Mouse (Mus musculus) right cerebral cortex, adult 2 months (tissue): ENCODE measurements at regions not wholly inside any gene's neighbourhood (a gene's known extent, or its start where the extent isn't known, plus 50 kb on each side); places are given as distances from the start of the nearest gene placed in this dataset.
A peak's percentile ranks its signal among the peaks of the same experiment; 100 is the strongest.
"Not testable (repeated sequence)": the region's sequence is repeated elsewhere in the genome, so short reads cannot be mapped to it uniquely, and the experiment has no call there.

Experiments
- DNase-seq, 2 experiments: peaks; one replicate each; pipeline ENCODE4 v3.0.0; 2021 to 2022; ENCODE audit warnings: low spot score in 2 of 2

DNA sequence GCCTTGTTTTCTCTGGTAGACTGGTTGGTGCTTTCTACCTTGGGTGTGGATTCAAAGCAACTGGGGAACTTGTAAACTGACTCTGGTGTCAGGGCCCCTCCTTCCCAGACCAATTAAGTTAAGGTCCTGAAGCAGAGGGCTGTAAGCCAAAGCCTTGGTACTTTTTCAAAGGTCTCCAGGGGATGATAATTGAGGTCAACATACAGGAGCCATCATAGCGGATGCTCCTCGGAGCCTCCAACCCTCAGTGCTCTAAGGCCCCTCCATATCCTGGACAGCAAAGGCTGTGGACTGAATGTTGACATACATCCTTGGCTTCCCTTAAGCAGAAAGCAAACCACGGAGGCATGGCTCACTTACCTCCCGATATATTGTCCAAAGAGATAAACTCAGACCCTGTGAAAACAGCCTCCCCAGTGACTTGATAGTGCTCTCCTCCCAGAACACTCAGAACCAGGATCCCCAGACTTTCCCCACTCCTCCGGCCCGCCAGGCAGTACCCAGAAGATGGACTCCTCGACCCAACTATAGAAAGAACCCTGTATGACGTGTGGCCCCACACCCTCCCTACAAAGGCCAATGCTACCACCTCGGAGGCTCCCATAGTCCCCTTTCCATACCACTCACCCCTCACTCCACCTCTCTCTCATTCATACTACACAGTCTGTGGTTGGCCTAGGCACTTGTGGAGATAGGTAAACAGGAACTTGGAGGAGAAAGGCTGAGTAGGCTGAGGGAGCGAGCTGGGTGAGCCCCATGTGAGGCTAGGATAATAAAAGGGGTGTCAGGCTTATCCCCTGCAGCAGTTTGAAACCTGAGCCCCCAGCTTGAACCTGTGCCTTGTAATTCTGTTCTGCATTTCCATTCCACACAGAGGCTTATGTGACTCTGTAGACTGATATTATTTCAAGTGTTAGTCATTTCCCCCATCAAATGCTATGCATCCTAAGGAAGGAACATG is 118.8 kb upstream of the Arid1b start:
- DNase-seq: no peak

DNA sequence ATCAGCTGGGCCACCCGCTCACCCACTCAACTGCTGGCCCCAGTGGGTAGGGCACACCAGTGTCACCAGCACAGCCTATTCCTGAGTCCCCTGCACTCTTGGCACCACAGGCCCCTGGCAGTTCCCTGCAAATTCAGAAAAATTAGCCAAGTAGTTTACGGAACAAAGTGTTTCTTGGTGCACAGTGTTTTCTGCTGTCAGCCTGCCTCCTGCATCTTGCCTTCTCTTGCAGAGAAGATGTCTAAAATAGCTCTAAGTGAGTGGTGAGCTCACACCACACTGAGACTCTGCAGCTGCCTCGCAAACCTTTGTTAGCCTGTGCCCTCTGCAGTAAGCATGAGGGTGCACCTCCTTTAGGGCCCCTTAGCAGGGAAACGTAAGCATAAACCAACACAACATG is 117.7 kb upstream of the Arid1b start:
- peak in 1 of 2 experiments; percentile 19 for DNase-seq

DNA sequence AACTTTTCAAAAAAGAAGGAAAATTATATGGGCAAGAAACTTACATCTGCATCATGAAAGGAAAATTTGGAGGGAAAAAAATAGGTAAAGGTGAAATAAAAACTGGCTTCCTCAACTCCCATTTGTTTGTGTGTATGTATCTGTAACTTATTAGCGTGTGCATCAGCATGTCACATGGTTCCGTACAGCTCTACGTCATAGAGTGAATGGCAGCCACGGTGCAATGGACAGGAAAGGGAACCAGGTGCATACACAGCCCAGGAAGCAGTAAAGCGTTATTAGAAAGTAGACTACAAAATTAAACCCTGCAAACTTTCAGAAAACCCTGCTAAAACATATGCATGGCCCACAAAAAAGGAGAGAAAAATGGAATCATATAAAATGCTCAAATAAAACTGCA is 112.7 kb upstream of the Arid1b start:
- no peak for DNase-seq

DNA sequence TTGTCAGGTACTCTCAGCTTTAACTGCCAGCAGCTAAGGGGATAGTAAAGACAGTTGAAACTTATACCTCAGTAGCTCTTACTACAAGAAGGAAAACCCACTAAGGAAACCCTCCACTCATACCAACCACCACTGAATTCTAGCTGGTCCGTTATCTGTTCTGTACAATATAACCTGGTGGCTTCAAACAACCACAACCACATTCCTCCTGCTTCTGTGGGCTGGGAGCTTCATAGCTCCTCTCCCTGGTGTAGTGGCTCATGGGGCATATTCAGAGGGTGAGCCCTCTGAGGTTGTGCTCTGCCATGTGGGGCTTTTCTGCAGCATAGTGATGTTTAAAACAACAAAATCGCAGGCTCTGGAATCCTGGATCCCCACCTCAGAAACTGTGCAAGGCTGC is 110.0 kb upstream of the Arid1b start:
- no peak for DNase-seq

DNA sequence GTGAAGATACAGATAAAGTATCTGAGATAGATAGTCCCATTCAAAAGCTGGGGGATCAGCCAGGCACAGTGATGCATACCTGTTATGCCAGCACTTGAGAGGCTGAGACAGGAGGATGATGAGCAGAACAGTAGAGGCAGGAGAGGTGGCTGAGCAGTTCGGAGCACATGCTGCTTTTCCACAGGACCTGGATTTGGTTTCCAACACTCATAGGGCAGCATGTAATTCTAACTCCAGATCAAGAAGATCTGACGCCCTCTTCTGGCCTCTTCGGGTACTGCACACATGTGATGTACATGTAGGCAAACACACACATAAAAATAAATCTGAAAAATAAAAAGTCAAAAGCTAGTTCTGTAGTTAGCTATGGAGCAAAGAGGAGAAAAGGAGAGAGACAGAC is 109.4 kb upstream of the Arid1b start:
- DNase-seq: no peak

DNA sequence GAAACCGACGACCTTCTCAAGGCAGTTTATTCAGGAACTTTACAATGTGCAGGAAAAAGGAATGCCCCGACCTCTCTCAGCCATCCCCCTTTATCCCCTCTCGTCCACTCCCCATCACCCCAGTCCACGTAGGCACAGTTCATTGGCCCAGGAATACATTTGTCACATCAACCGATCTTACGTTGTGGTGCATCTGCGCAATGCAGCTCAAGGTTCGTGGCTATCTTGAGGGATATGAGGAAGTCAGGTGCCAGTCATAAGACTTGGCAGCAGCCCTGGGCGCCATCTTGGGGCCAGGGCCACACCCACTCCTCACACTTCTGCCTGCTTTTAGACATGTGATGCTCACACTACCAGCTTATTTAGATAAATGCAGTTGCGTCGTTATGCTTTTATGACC is 106.8 kb upstream of the Arid1b start:
- DNase-seq: not testable (repeated sequence)

DNA sequence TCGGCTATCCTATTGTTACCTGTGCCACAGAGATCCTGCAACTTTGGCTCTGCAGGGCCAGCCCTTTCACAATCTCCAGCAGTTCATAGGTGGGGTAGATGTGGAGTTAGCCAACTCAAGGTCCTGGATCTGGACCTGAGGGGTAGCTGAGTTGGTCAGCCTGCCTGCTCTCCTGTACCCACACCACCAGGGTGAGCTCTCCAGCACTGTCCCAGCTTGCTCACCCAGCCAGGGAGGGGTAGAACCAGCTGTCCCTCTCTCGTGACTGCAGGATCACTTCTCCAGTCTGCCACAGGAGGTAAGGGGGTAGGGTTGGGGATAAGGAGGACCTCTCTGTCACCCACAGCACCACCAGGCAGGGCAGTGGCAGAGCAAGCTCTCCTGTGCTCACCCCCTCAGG is 104.6 kb upstream of the Arid1b start:
- DNase-seq: no peak

DNA sequence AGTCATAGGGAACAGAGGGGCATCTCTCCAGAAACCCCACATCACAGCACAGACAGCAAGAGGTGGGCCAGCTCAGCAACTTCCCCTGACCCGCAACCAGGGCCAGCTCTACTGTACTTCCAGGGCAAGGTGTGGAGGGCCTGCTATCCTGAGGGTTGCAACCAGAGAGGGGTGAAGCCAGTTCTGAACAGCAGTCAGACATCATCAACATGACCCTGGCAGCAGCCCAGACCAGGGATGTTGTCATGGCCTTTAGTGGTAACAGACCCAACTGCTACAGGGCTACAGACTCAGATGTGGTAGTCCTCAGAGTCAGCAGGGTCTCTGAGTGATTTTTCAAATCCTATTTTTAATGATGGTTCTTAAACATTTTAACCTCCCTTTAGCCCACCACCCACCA is 104.0 kb upstream of the Arid1b start:
- no peak for DNase-seq

DNA sequence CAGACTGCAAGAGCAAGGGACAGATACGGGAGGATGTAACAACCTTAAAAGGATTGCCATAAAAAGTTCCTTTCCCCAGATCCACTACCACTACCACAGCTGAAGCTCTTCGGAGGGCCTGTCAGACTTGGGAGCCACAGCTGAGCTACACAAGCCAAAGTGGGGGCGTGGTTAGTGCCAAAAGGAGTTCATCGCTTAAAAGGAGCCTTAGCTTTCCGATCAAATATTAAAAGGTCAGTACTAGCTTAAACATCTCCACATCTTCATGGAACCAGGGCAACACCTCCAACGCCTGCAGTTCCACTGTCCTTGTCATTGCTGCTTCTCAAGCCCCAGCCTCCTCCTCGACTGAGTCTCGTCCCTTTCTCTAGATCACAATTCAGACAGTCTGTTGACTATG is 102.6 kb upstream of the Arid1b start:
- DNase-seq: no peak

DNA sequence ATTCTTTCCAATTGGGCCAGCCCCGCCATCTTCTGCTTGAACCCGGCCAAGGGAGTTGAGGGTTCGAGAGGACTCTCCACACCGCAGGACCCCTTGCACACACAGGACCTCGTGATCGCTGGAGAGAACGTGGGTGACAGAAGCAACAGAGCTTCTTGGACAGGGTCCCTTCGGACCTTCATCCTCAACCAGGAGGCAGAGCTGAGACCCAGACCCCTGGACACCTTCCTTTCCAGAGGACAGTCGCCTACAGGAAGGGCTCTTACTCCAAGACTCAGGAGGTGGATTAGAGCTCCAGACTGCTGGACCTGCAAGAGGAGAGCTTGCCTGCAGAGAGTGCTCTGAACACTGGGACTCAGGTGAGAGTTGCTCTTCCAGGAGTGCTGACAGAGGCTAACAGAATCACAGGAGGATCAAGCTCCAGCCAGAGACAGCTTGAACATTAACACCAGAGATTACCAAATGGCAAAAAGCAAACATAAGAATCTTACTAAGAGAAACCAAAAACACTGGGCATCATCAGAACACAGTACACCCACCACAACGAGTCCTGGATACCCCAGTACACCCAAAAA is 99.3 kb upstream of the Arid1b start:
- DNase-seq: not testable (repeated sequence)

DNA sequence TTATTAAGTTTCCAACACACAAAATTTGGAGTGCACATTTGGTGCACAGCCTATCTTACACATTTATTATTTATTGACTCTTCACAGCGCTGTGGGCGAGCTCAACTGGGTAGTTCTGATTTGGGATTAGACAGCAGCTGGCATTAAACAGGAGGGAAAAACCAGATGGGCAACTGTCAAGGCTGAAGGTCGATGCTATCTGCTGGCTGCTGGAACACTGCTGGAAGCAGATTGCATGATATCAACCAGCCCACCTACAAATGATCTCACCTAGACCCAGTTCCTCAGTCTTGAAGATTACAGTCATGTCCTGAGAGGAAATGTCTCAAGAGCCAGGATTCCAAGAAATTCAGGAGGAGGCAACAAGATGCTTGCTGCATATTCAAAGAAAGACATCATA is 91.0 kb upstream of the Arid1b start:
- DNase-seq: no peak

DNA sequence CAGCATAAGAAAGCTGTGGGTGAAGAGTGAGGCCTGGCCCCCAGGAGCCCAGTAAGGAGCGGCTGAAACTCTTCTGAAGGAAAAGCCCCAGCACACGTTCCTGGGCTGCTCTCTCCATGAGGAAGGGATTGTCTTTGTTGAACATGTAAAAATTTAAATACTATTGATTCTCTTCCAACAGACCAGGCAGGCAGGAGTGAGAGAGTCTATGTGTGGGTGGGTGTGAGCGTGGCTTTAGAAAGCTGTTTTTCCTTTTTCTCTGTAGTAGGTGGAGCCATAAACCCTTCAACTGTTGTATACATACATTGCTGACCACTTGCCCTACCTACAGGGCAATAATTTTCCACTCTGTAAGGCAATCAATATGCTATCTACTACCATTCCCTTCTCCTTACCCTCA is 87.6 kb upstream of the Arid1b start:
- peak; percentile 39 to 48 for DNase-seq

DNA sequence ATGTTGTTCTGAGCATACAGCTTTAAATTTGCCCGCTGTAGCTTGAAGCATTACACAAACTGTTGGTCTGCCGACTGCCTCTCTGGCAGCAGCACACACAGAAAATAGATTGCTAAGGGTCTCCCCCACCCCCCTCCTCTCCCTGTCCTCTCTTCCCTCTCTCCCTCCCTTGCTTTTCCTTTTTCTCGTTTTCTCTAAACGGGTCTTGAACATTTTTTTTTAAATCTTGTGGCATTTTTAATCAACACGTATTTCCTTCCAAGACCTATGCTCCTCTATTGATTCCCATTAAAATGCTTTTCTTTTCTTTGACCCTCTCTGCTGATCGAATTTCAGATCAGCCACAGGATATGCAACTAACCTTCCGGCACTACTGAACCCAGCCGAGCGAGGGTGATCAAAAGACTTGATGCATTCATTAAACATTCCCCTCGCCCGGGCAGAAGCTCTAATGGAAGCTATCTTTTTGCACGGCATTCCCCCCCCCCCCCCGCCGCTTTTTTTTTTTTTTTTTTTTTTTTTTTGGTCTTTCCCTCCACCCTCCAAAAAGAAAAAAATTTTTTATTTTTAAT is 86.9 kb upstream of the Arid1b start:
- DNase-seq: peak in 1 of 2 experiments; percentile 33

DNA sequence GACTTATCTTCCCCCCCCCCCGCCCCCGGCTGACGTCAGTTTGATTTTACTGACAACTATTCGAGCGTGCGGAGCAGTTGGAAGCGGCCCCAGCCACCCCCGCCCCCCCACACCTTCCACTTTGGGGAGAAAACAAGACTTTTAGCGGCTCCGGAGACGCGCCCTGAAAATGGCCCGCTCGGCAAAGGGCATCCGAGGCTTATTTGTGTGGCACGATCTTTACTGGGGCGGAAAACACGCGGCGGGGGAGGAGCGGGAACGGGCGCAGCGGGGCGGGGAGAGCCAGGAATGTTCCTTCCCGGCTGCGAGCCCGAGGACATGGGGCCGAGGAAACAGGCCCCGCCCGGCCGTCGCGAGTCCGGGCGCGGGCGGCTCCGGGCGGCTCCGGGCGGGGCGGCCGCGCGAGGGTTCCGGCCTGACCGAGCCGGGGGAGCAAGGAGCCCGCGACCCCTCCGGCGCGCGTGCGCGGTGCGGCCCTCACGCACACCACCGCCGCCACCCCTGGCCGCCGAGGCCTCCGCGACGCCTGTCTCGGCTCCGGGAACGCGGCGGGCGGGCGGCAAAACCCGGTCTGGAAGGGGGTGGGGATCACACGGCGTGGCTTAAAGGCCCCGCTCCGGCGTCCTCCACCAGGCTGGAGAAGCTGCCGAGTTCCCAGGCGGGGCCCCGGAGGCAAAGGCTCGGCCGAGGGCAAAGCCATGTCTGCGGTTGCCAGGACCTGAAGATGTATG is 86.1 kb upstream of the Arid1b start:
- peak; percentile 85 to 86 for DNase-seq

DNA sequence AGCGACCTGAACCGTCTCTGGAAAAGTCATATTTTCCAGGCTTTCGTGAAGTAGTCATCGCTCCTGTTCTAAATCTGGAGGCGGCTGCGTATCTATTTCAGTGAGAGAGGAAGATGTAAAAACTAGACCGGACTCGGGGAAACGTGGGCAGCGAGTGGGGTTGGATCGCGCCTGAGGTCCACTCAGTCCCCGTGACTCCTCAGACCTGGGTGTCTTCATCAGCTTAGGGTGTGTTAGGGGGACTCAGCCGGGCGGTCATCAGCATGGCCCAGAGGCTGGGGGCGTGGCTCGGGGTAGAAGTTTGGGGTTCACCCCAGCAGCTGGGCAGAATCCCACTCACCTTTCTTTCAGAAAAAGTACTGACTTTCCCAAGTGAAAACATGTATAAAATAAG is 85.6 kb upstream of the Arid1b start:
- DNase-seq: no peak

DNA sequence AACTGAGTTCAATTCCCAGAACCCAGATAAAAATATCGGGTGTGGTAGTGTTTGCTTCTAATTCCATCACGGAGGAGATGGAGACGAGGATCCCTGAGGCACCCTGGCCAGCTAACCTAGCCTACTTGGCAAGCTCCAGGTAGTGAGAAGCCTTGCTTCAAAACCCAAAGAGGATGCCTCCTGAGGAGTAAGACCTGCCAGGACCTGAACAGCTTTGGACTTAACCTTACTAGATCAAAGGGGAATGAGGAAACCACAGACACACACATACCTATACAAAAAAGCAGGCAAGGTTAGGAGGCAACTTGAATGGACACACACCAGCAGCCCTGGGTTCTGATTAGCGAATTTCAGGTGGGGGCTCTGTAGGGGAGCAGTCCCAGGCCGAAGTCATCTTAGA is 84.0 kb upstream of the Arid1b start:
- no peak for DNase-seq

DNA sequence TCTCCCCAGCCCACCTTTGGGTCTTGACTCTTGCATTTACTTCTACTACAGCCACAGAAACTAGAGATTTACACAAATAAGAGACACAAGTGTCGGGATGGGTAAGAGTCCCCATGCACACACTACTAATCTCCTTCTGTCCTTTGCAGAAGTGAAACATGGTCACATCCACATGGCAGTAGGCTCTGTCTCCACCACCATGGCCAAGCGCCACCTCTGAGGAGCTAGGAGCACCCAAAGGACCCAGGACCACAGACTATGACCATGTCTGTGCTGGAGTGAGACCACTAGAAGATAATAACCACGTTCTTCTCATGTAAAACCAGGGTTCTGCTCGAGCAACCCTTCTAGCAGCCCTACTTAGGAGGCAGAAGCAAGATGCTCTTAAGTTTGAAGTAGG is 81.1 kb upstream of the Arid1b start:
- no peak for DNase-seq

DNA sequence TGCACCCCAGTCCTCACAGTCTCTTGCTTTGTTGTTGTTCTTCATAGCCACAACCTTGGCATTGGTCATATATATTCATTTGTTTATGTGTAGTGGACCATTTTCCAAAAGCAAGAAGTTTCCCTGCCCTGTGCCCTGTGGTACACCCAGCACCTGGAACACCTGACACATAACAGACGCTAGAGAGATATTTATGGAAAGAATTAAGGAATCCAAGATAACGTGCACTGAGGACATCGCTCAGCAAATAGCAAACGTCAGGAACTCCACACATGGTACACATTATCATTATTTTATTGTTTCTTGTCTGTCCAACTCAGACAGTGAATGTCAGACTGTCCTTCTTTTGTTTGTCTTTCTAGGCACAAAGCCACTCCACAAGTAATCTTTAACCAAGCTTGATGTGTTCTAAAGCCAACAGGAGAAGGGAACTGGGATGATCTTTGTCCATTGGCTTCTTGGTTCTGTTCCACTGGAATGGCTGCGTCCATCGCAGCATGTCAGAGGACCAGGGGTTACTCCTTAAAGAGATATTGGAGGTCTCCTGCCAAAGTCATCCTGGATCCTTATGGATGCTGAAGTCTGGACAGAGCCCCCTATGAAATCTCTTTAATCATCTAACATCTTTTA is 74.2 kb upstream of the Arid1b start:
- no peak for DNase-seq

DNA sequence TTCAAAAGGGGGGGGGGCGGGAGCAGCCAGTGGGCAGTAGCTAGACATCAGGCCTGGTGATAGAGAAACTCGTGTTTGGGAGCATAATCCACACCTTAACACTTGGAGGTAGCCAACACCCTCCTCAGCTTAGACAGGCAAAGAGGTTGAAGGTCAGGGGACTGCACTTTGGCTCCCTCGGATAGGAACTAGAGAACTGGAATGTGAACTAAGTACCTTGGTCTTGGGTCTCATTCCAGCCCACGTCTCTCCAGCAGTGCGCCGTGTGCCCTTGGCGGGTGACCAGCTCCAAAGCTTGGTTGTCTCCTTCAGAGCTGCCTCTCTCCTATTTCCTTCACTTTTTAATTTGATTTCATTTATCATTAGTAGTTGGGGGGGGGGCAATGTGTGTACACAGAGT is 73.0 kb upstream of the Arid1b start:
- no peak for DNase-seq

DNA sequence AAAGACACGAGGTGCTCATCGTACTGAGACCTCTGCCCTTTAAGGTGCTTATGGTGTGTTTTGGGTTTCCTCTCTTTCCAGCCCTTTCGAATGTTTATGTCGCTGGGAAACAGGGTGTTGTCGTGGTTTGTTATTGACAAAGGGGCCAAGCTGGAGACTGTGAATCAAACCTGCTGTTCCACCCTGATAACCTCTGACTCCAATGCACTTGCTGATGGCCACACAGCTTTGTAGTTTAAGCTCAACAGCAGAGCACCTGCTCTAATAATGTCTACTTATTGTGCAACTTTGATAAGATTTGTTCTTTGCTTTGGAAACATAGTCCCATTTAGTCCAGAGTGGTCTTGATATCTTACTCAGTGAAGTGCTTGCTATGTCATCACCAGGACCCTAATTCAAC is 65.5 kb upstream of the Arid1b start:
- DNase-seq: no peak

DNA sequence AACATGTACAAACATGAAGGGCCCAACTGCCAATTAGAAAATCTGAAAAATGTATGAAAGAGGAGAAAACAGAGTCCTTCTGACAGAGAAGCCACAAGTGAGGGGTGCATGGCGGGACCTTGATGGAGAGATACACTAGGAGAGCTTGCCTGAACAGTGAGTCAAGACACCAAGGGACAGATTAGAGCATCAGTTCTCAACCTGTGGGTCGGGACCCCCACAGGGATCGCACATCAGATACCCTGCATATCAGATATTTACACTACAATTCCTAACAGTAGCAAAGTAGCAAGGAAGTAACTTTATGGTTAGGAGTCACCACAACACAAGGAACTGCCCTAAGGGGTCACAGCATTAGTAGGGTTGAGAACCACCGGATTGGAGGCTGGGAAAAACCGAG is 58.9 kb upstream of the Arid1b start:
- no peak for DNase-seq

DNA sequence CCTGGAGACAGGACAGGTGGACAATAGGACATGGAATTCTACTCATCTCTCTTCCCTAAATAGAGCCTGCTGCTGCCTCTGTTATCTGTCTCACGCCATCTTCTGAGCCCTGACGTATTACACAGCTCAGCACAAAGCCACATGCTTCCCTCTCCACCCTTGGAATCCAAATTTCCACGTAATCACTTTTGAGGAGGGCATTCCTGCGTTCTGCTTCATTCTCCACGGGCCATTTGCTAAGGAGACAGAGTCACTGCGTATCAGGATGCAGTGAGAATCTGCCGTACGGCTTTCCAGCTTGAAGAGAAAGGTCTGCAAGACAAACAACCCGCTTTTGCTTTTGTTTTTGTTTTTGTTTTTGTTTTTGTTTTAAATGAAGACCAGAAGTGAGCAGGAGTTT is 53.5 kb upstream of the Arid1b start:
- no peak for DNase-seq
